Mouse (Mus musculus) heart, postnatal 36 days (tissue): Measurements from ENCODE around the gene Prl2c1. TPM values are rescaled to one million over a fixed set of nuclear protein-coding genes. Genes with fewer than 3 reads are reported as not detected.
"Not testable (repeated sequence)": the region's sequence is repeated elsewhere in the genome, so short reads cannot be mapped to it uniquely, and the experiment has no call there.

ENCODE experiments used
- DNase-seq, 2 experiments: peaks; one replicate each; pipeline ENCODE4 v3.0.0; 2021 to 2022
- intact Hi-C: fragments of 180-260 bp; cut with DNase I; formaldehyde crosslinking; loops from one replicate; pipeline ENCODE4 v1.15.1; 2025
- total RNA-seq, 2 experiments: library from RNA; stranded (reverse); gene quantifications; 2 replicates each; pipeline ENCODE4 v1.2.3; 2021

Gene Prl2c1
- not detected for total RNA-seq

DNA sequence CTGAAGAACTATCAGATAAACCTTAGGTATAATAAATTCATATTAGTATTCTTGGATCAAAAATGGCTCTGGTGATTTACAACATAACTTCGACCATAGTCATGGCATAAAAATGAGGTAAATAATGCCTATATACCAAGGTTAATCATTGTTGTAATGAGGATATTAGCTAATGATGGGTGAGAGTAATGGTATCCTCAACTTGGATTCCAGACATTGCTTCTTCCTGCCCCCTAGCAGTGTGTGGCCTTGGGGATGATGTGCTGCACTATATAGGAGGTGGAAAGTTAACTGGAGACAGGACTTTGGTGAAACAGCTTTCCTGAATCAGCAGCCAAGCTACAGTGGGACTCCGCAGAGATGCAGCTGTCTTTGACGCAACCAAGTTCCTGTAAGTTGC is at the start of gene Prl2c1:
TSS of gene Prl2c1 (plus strand) at position 301 of the 400 bp plus-strand sequence.
- DNase-seq: no peak
- intact Hi-C loops: no loop called here

DNA sequence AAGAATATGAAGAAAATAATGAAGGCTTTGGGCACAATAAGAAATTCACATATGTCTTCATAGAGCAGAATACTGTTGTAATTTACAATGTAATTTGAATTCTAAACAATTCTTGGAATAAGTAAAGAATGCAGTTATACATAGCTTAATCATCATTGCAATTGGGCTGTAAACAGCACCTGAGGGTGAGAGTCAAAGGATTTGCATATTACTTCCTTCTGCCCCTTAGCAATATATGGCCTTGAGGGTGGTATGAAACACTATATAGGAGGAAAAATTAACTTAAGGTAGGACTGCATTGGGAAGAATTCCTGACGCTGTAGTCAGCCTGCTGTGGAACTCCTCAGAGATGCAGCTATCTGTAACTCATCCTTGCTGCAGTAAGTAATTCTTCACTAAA is 47.8 kb upstream of the Prl2c1 start, which contains the start of gene Prl2a1:
TSS of gene Prl2a1 (plus strand) at position 301 of the 400 bp plus-strand sequence.
- intact Hi-C loops: no loop called here

DNA sequence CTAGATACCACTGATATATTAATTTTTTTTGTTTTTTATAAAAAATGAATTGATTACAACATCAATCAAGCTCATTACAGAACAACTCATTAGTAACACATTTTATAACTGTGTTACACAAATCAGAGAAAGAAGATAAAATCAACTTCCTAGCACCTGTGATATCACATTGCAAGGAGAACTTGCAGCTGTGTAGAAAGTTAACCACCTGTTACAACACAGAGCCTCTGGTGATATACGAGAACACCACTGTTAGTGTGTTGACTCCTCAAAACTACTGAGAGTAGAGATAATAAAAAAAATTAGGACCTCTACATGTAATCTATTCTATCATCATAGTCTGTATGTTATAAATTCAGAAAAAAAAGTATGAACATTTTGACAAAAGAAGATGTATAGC is 46.4 kb upstream of the Prl2c1 start:
- DNase-seq: no peak
- intact Hi-C loops: no loop called here

More for the DNA sequence above, 47.8 kb upstream of the Prl2c1 start, which contains the start of gene Prl2a1:
- no peak for DNase-seq

DNA sequence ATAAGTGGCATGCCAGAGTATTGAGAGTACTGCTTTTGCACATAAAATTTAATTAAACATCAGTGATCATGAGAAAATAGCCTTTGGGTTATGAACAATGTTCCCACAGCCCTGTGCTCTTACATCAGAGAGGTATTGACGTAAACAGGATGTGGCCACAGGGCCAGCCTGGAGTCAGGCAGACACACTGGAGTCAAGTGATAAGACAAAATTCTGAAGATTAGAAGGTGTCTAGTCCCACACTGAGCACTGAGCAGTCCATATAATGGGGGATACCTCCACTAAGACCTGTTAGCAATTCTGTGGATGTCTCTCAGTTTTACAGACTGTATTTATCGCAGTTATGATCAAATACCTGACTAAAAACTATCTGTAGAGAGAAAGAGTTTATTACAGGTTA is 55.1 kb downstream of the Prl2c1 start:
- DNase-seq, intact Hi-C loops: not testable (repeated sequence)

Other genes starting within 250 kb of the Prl2c1 start
- gene Prl7b1, start 238.8 kb upstream of the Prl2c1 start, total RNA-seq: not detected
- gene Prl7a1, start 206.8 kb upstream of the Prl2c1 start, total RNA-seq: not detected
- not detected for gene Prl7a2, start 181.3 kb upstream of the Prl2c1 start, total RNA-seq
- gene Prl7d1, start 132.6 kb upstream of the Prl2c1 start, total RNA-seq: not detected
- not detected for gene Prl7c1, start 68.5 kb upstream of the Prl2c1 start, total RNA-seq
- gene Prl2a1, start 47.7 kb upstream of the Prl2c1 start, total RNA-seq: not detected
- gene Prl4a1, start 166.9 kb downstream of the Prl2c1 start, total RNA-seq: not detected